Mouse (Mus musculus): ENCODE data around the gene Kctd8.
"Not testable (repeated sequence)": the region's sequence is repeated elsewhere in the genome, so short reads cannot be mapped to it uniquely, and the experiment has no call there.

Kctd8 gene

GRCm38 (mm10) chr5:69340919-69341801 is at the start of gene Kctd8:
TSS of gene Kctd8 (minus strand) at chr5:69341679.
- DNase-seq: peak; percentile 71

- no peak for DNase-seq
Observed at GRCm38 (mm10) chr5:69379072-69379471, 37.6 kb upstream of the Kctd8 start.

GRCm38 (mm10) chr5:69350596-69350995 is 9.1 kb upstream of the Kctd8 start:
- DNase-seq: no peak

- DNase-seq: peak; percentile 56
Observed at GRCm38 (mm10) chr5:69340102-69340918, 1.2 kb downstream of the Kctd8 start.

GRCm38 (mm10) chr5:69339623-69339970 is 1.9 kb downstream of the Kctd8 start:
- DNase-seq: no peak

GRCm38 (mm10) chr5:69338916-69339622 is 2.4 kb downstream of the Kctd8 start:
- no peak for DNase-seq

- DNase-seq: no peak
Observed at GRCm38 (mm10) chr5:69327561-69327960, 13.9 kb downstream of the Kctd8 start.

GRCm38 (mm10) chr5:69324566-69325230 is 16.8 kb downstream of the Kctd8 start:
- DNase-seq: no peak

- no peak for DNase-seq
Observed at GRCm38 (mm10) chr5:69312611-69313010, 28.9 kb downstream of the Kctd8 start.

GRCm38 (mm10) chr5:69301665-69302064 is 39.8 kb downstream of the Kctd8 start:
- no peak for DNase-seq

GRCm38 (mm10) chr5:69292353-69292752 is 49.1 kb downstream of the Kctd8 start:
- DNase-seq: no peak

- DNase-seq: no peak
Observed at GRCm38 (mm10) chr5:69284359-69284758, 57.1 kb downstream of the Kctd8 start.

GRCm38 (mm10) chr5:69252366-69252765 is 89.1 kb downstream of the Kctd8 start:
- DNase-seq: no peak

GRCm38 (mm10) chr5:69241931-69242330 is 99.5 kb downstream of the Kctd8 start:
- DNase-seq: no peak

GRCm38 (mm10) chr5:69233560-69233959 is 107.9 kb downstream of the Kctd8 start:
- no peak for DNase-seq

GRCm38 (mm10) chr5:69231649-69232048 is 109.8 kb downstream of the Kctd8 start:
- DNase-seq: not testable (repeated sequence)

GRCm38 (mm10) chr5:69227147-69227546 is 114.3 kb downstream of the Kctd8 start:
- no peak for DNase-seq

- no peak for DNase-seq
Observed at GRCm38 (mm10) chr5:69222608-69223007, 118.9 kb downstream of the Kctd8 start.

GRCm38 (mm10) chr5:69215216-69215615 is 126.3 kb downstream of the Kctd8 start:
- no peak for DNase-seq

GRCm38 (mm10) chr5:69209401-69209800 is 132.1 kb downstream of the Kctd8 start:
- DNase-seq: no peak

GRCm38 (mm10) chr5:69207713-69208112 is 133.8 kb downstream of the Kctd8 start:
- DNase-seq: no peak

- no peak for DNase-seq
Observed at GRCm38 (mm10) chr5:69159897-69160509, 181.5 kb downstream of the Kctd8 start.

Data from right cerebral cortex, postnatal 4 days (tissue).